Mouse (Mus musculus): ENCODE measurements at regions not wholly inside any gene's neighbourhood (a gene's known extent, or its start where the extent isn't known, plus 50 kb on each side); places are given as distances from the start of the nearest gene placed in this dataset.
"Not testable (repeated sequence)": the region's sequence is repeated elsewhere in the genome, so short reads cannot be mapped to it uniquely, and the experiment has no call there.

- peak; percentile 24 for DNase-seq
Observed at GRCm38 (mm10) chr3:126011269-126011668, 72.8 kb upstream of the Ugt8a start.

GRCm38 (mm10) chr3:126016166-126016565 is 77.7 kb upstream of the Ugt8a start:
- DNase-seq = no peak

GRCm38 (mm10) chr3:126044327-126044726 is 105.9 kb upstream of the Ugt8a start:
- DNase-seq = peak; percentile 1

- DNase-seq = no peak
Observed at GRCm38 (mm10) chr3:126044861-126045260, 106.4 kb upstream of the Ugt8a start.

- peak; percentile 2 for DNase-seq
Observed at GRCm38 (mm10) chr3:126045992-126046786, 107.8 kb upstream of the Ugt8a start.

- no peak for DNase-seq
Observed at GRCm38 (mm10) chr3:126058585-126058984, 120.2 kb upstream of the Ugt8a start.

- no peak for DNase-seq
Observed at GRCm38 (mm10) chr3:126105086-126105485, 166.7 kb upstream of the Ugt8a start.

GRCm38 (mm10) chr3:126109371-126109770 is 171.0 kb upstream of the Ugt8a start:
- peak; percentile 4 for DNase-seq

- DNase-seq = peak; percentile 2
Observed at GRCm38 (mm10) chr3:126117849-126118248, 179.4 kb upstream of the Ugt8a start.

GRCm38 (mm10) chr3:126122323-126123259 is 184.2 kb upstream of the Ugt8a start:
- no peak for DNase-seq

GRCm38 (mm10) chr3:126166542-126166941 is 196.9 kb upstream of the Arsj start:
- no peak for DNase-seq

- no peak for DNase-seq
Observed at GRCm38 (mm10) chr3:126209024-126209423, 154.5 kb upstream of the Arsj start.

- DNase-seq = no peak
Observed at GRCm38 (mm10) chr3:126210226-126210625, 153.3 kb upstream of the Arsj start.

- no peak for DNase-seq
Observed at GRCm38 (mm10) chr3:126227575-126227974, 135.9 kb upstream of the Arsj start.

GRCm38 (mm10) chr3:126245834-126246233 is 117.7 kb upstream of the Arsj start:
- no peak for DNase-seq

GRCm38 (mm10) chr3:126261270-126261669 is 102.2 kb upstream of the Arsj start:
- no peak for DNase-seq

- not testable (repeated sequence) for DNase-seq
Observed at GRCm38 (mm10) chr3:126272027-126272426, 91.5 kb upstream of the Arsj start.

GRCm38 (mm10) chr3:126273566-126273965 is 89.9 kb upstream of the Arsj start:
- no peak for DNase-seq

- DNase-seq = no peak
Observed at GRCm38 (mm10) chr3:126276008-126276700, 87.3 kb upstream of the Arsj start.

- DNase-seq = no peak
Observed at GRCm38 (mm10) chr3:126284294-126285090, 79.0 kb upstream of the Arsj start.

- no peak for DNase-seq
Observed at GRCm38 (mm10) chr3:126292259-126292658, 71.2 kb upstream of the Arsj start.

GRCm38 (mm10) chr3:126292830-126293229 is 70.7 kb upstream of the Arsj start:
- DNase-seq = no peak
